Mouse (Mus musculus): ENCODE results near the gene Rfk.

GRCm38 (mm10) chr19:17378845-17379244, 15.0 kb upstream of the Rfk start:
- TF ChIP-seq CTCF (IDR thresholded peaks at IDR 0.05; ENCODE audit: borderline replicate concordance, extremely low read depth, insufficient read depth, insufficient read length) (no peak), POLR2A (IDR thresholded peaks at IDR 0.05; ENCODE audit: borderline replicate concordance, extremely low read depth, insufficient read depth, insufficient read length, poor library complexity, severe bottlenecking) (no peak)
